Mouse (Mus musculus): ENCODE results near the gene Gm12184.
"Not testable (repeated sequence)": the region's sequence is repeated elsewhere in the genome, so short reads cannot be mapped to it uniquely, and the experiment has no call there.

Gm12184 gene

DNA sequence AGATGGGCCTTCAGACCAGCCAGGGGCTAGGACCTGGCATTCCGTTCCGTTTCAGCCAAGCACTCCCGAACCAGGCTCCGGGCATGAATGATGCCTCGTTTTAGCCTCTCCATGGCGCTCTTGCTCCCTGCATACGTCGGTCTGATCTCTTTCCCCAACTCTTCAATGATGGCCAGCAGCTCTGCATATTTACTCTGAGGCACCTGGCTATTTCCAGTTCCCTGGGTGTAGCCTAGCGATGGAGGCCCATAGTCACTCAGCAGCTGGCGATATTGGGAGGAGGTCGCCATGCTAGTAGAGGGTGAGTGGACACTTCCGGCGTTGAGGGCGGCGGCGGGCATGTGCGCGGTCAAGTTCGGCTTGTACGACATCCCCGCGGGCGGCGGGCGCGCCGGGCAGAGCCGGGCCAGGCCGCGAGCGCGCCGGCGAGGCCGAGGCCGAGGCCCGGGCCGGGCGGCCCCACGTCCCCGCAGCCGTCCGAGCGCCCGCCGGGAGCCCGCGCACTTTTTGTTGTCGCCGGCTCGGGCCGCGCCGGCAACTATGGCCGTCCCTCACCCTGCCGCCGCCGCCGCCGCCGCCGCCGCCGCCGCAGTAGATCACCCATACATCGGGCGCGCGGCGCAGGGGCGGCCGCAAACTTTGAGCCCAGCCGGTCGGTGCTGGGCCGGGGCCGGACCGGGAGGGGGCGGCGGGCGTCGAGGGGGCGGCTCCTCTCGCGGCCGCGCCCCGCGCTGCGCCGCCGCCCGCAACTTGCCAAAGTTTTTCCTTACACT is at the start of gene Gm12184, which contains the start of gene Trim7:
Gene Gm12184, minus strand, starts transcription at position 677 of the 773 bp plus-strand sequence.
Gene Trim7, plus strand, starts transcription at position 162 of the 773 bp plus-strand sequence.
- DNase-seq = peak; percentile 39

DNA sequence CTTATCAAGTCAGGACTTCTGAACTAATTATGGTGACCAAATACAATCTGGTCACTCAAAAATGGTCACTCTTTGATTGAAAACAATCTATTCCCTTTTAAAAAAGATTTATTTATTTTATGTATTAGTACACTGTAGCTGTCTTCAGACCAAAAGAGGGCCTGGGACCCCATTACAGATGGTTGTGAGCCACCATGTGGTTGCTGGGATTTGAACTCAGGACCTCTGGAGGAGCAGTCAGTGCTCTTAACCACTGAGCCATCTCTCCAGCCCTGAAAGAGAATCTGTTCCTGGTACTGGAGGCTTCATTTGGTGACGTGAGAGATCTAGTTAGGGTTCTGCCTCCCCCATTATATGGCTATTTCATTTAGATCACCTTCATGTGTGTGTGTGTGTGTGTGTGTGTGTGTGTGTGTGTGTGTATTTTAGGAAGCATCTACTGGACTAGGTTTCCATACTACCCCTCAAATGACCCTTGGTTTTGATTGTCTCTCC is 48.9 kb upstream of the Gm12184 start:
- not testable (repeated sequence) for DNase-seq

DNA sequence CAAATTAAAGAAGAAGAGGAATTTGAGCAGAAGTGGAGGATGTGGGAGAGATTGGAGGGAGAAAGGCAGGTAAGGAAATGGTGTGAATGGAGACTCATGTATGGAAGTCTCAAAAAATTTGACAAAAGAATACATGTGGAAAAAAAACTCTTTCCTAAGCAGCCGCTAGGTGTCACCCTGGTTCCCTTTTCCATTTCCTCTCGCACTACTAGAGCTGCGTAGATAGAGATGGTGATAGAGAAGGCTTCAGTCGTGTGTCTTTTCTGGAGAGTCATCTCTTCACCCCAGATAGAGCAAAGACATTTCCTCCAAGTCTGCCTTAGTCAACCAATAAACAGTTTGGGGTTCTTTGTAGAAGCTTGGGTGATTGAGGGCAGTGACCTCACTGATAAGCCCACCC is 48.0 kb upstream of the Gm12184 start:
- peak; percentile 70 for DNase-seq

DNA sequence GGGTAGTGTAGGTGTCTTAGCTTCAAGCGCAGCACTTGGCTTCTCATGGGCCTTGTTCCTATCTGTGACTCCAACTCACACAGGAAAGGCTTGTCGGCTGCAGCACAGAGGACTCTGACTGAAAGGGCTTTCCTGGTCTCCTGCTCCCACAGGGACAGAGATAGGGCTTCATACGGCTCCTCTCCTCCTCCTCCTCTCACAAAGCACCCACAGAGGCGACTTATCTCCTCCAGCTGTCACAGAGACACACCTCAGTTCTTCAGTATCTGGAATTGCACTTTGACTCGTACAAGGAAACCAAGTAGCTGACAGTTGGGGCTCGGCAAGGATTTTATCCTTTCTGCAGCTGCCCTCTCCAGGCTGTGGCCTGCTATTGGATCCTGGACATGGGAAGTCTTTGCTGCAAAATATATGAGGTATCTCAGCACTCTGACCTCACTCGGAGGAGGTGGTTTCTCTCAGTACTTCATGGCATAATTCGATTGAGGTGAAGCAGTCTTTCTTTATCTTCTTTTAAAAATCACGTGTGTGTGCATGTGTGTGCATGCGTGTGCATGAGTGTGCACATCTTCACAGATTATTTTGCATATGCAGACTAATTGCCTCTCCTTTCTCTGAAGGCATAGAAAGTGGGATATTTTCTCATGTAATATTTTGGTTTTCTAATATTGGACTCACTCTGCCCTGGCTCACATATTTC is 47.3 kb upstream of the Gm12184 start:
- DNase-seq = no peak

GRCm38 (mm10) chr11:48872695-48873300 is 46.3 kb upstream of the Gm12184 start:
- DNase-seq = no peak

GRCm38 (mm10) chr11:48871817-48872541 is 45.5 kb upstream of the Gm12184 start:
- peak; percentile 49 for DNase-seq

GRCm38 (mm10) chr11:48871201-48871772 is 44.8 kb upstream of the Gm12184 start, which contains the start of gene Irgm1:
Irgm1 (minus strand) TSS chr11:48871683.
- peak; percentile 86 for DNase-seq

GRCm38 (mm10) chr11:48870781-48871180 is 44.3 kb upstream of the Gm12184 start:
- DNase-seq = no peak

DNA sequence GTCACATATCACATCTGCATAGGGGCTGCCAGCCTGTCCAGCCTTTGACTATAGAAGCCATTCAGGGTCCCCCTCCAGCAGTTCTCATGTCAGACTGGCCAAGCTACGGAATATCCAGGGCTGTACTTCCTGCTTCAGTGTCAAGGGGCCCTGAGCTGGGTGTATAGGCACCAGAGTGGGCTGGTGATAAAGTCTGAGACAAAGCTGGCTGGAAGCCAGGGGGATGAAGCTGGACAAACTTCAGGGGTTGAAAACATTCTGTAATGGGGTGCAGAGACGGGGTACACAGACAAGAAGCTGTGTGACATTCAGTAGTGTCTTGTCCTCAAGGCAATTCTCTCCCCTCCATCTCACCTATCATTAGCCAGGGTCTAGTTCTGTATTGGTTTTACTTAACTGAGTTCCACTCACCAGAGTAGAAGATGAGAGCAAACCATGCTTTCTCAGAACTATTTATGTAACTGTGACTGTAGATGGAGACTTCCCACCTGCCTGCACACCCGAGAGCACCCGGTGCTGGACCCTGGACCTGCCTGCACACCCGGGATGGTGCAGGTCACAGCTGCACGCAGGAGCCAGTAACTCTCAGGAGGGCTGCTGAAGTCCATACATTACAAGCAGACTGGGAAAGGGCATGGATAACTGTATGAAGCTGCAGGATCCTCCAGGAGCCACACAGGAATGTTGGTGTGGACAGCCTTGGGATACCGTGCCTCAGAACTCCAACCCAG is 43.1 kb upstream of the Gm12184 start:
- peak; percentile 52 for DNase-seq

- DNase-seq = no peak
Measured at GRCm38 (mm10) chr11:48866481-48866880, 40.0 kb upstream of the Gm12184 start.

- no peak for DNase-seq
Measured at GRCm38 (mm10) chr11:48863808-48864207, 37.4 kb upstream of the Gm12184 start.

GRCm38 (mm10) chr11:48862784-48863319 is 36.4 kb upstream of the Gm12184 start:
- DNase-seq = no peak

DNA sequence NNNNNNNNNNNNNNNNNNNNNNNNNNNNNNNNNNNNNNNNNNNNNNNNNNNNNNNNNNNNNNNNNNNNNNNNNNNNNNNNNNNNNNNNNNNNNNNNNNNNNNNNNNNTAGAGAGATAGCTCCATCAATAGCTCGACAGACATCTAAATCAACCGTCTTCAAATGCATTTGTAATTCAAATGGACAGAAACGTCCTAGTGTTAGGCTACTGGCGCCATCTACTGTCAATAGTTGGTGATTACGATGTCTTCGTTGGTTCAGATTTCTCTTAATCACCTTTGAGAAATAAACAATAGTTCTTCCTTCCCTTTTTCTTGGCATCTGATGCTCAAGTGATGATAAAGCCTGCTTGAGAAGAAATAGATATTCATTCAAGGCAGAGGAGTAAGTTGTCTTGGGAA is 32.6 kb upstream of the Gm12184 start:
- peak; percentile 75 for DNase-seq

- peak; percentile 89 for DNase-seq
Measured at GRCm38 (mm10) chr11:48853474-48854180, 27.2 kb upstream of the Gm12184 start.

- DNase-seq = no peak
Measured at GRCm38 (mm10) chr11:48852624-48853473, 26.4 kb upstream of the Gm12184 start.

DNA sequence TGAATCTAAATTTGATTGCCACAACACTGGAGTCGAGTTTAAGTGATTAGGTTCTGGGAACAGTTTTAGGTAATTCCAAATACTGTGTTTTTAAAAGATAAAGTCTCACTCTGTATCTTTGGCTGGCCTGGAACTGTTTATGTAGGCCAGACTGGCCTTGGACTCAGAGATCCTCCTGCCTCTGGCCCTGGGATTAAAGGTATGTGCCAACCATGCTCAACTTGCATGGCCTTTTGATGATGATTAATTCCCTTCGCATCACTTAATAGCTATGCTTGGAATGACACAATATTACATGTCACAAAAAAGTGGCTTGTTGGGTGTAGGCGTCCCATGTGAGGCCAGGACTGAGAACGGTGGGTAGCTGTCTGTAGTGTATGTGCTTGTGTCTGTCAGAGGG is 25.7 kb upstream of the Gm12184 start:
- DNase-seq = no peak

- no peak for DNase-seq
Measured at GRCm38 (mm10) chr11:48851270-48851995, 25.0 kb upstream of the Gm12184 start.

- no peak for DNase-seq
Measured at GRCm38 (mm10) chr11:48850240-48850639, 23.8 kb upstream of the Gm12184 start.

DNA sequence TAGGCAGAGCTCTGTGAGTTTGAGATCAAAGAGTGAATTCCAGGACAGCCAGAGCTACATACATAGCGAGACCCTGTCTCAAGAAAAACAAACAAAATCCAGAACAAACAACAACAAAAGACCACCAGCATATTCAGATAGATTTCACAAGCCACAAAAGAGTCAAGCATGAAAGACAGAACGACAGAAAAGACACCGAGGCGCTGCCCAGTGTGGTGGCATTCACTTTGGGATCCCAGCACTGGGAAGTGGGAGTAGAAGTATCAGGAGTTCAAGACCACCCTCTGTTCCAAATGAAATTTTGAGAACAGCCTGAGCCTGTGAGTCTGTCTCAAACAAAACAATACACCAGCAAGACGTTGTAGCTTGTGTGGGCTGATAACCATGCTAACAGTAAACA is 20.4 kb upstream of the Gm12184 start:
- no peak for DNase-seq
